Mouse (Mus musculus) embryo, embryonic 9.5 days (tissue): ENCODE data around the gene Stra6l.

Source experiments
- DNase-seq: peaks from one replicate; pipeline ENCODE4 v3.0.0-alpha.2; 2017; ENCODE audit errors: extremely low spot score

Stra6l gene

GRCm38 (mm10) chr4:45917091-45917490, 68.6 kb downstream of the Stra6l start:
- DNase-seq = no peak

- no peak for DNase-seq
Observed at GRCm38 (mm10) chr4:45921663-45922435, 73.4 kb downstream of the Stra6l start.

GRCm38 (mm10) chr4:45924011-45924410, 75.5 kb downstream of the Stra6l start:
- no peak for DNase-seq

GRCm38 (mm10) chr4:45928561-45928960, 80.1 kb downstream of the Stra6l start:
- no peak for DNase-seq
